Mouse (Mus musculus) hindbrain, embryonic 14.5 days (tissue): ENCODE data around the gene Gm10666. TPM values are rescaled to one million over a fixed set of nuclear protein-coding genes. Genes with fewer than 3 reads are reported as not detected.
"Not testable (repeated sequence)": the region's sequence is repeated elsewhere in the genome, so short reads cannot be mapped to it uniquely, and the experiment has no call there.

Experiments
- ATAC-seq: fragments of 200-750 bp; cut with Nextera tagmentation; 2 replicates; pipeline ENCODE4 v1.8.0; 2017; ENCODE audit warnings: moderate number of reproducible peaks, mild to moderate bottlenecking, moderate TSS enrichment, moderate library complexity; ENCODE audit not compliant: low FRiP score
- DNase-seq: peaks from one replicate; pipeline ENCODE4 v3.0.0-alpha.2; 2015; ENCODE audit warnings: low spot score
- H3K27ac ChIP-seq: fragments of 300-500 bp; sonication (generic); 2 replicates; pipeline ENCODE4 v1.5.1; 2014; ENCODE audit warnings: mild to moderate bottlenecking, moderate library complexity
- H3K27me3 ChIP-seq: fragments of 300-500 bp; sonication (generic); 2 replicates; pipeline ENCODE4 v1.6.1; 2014; ENCODE audit warnings: mild to moderate bottlenecking, low read length, mixed read lengths; ENCODE audit not compliant: control insufficient read depth, insufficient read depth
- H3K36me3 ChIP-seq: fragments of 300-500 bp; sonication (generic); replicated peaks from 2 replicates; pipeline ENCODE4 v1.6.1; 2014; ENCODE audit not compliant: control insufficient read depth, insufficient read depth
- H3K4me1 ChIP-seq: fragments of 300-500 bp; sonication (generic); replicated peaks from 2 replicates; pipeline ENCODE4 v1.6.1; 2014; ENCODE audit warnings: antibody characterized with exemption, low read length, mixed read lengths; ENCODE audit not compliant: control insufficient read depth, insufficient read depth
- H3K4me2 ChIP-seq: fragments of 300-500 bp; sonication (generic); replicated peaks from 2 replicates; pipeline ENCODE4 v1.6.1; 2014; ENCODE audit warnings: mild to moderate bottlenecking, moderate library complexity
- H3K4me3 ChIP-seq: fragments of 300-500 bp; sonication (generic); replicated peaks from 2 replicates; pipeline ENCODE4 v1.5.1; 2014; ENCODE audit warnings: mild to moderate bottlenecking, low read length
- H3K9ac ChIP-seq: fragments of 300-500 bp; sonication (generic); 2 replicates; pipeline ENCODE4 v1.6.1; 2014
- H3K9me3 ChIP-seq: fragments of 300-500 bp; sonication (generic); 2 replicates; pipeline ENCODE4 v1.6.1; 2016; ENCODE audit warnings: low read length; ENCODE audit not compliant: control insufficient read depth
- WGBS: fragments of 180-500 bp; shearing (Covaris S2); extraction: QIAGEN DNeasy Blood & Tissue Kit; methylation state at CpG from one replicate; pipeline ENCODE4 v1.1.7; 2014; 5-methylcytosine and 5-hydroxymethylcytosine counted together
- polyA plus RNA-seq: library from polyadenylated mRNA; unstranded; fragments of >200 nt; fragmentation: Nextera tagmentation; extraction: Ambion mirVana; gene quantifications from 2 replicates; pipeline ENCODE4 v1.2.1, GENCODE M21; 2014

Gene Gm10666
- not detected in 2 replicates for polyA plus RNA-seq

GRCm38 (mm10) chr7:22134641-22135040, at the start of gene Gm10666:
TSS of gene Gm10666 (minus strand) at chr7:22134741.
- no CpG with 5 or more reads among the region's 5 CpGs for WGBS
- not testable (repeated sequence) for ATAC-seq, DNase-seq, H3K4me3 ChIP-seq, H3K9ac ChIP-seq, H3K27me3 ChIP-seq, H3K4me2 ChIP-seq, H3K4me1 ChIP-seq, H3K9me3 ChIP-seq, H3K27ac ChIP-seq, H3K36me3 ChIP-seq

- not testable (repeated sequence) for H3K27ac ChIP-seq, H3K36me3 ChIP-seq, H3K9ac ChIP-seq, DNase-seq, H3K9me3 ChIP-seq, H3K4me2 ChIP-seq, H3K4me1 ChIP-seq, H3K4me3 ChIP-seq, ATAC-seq, H3K27me3 ChIP-seq
- WGBS: no CpG with 5 or more reads among the region's 3 CpGs
Observed at GRCm38 (mm10) chr7:22163935-22164334, 29.4 kb upstream of the Gm10666 start, which contains the start of gene Vmn1r142. TSS of gene Vmn1r142 (minus strand) at chr7:22164035.

- WGBS: no CpG with 5 or more reads among the region's 2 CpGs
- not testable (repeated sequence) for ATAC-seq, DNase-seq, H3K36me3 ChIP-seq, H3K4me3 ChIP-seq, H3K4me2 ChIP-seq, H3K9me3 ChIP-seq, H3K27ac ChIP-seq, H3K4me1 ChIP-seq, H3K27me3 ChIP-seq, H3K9ac ChIP-seq
Observed at GRCm38 (mm10) chr7:22118145-22118544, 16.4 kb downstream of the Gm10666 start, which contains the start of gene Gm16451. TSS of gene Gm16451 (minus strand) at chr7:22118245.

Other genes with a start within 250 kb of the Gm10666 start
- gene Gm5891, start 213.4 kb downstream of the Gm10666 start, polyA plus RNA-seq: not detected in 2 replicates
- not detected in 2 replicates for gene Vmn1r137, start 140.2 kb downstream of the Gm10666 start, polyA plus RNA-seq
- not detected in 2 replicates for gene Vmn1r138, start 105.8 kb downstream of the Gm10666 start, polyA plus RNA-seq
- gene Gm6176, start 78.4 kb downstream of the Gm10666 start, polyA plus RNA-seq: not detected in 2 replicates
- gene Vmn1r139, start 65.7 kb downstream of the Gm10666 start, polyA plus RNA-seq: not detected in 2 replicates
- not detected in 2 replicates for gene Gm16451, start 16.5 kb downstream of the Gm10666 start, polyA plus RNA-seq
- not detected in 2 replicates for gene Vmn1r142, start 29.3 kb upstream of the Gm10666 start, polyA plus RNA-seq
- not detected in 2 replicates for gene Vmn1r143, start 54.6 kb upstream of the Gm10666 start, polyA plus RNA-seq
- gene Gm8653, start 66.5 kb upstream of the Gm10666 start, polyA plus RNA-seq: not detected in 2 replicates
- not detected in 2 replicates for gene Gm8453, start 94.7 kb upstream of the Gm10666 start, polyA plus RNA-seq
- gene Gm4187, start 195.0 kb upstream of the Gm10666 start, polyA plus RNA-seq: not detected in 2 replicates
- gene Gm8660, start 236.3 kb upstream of the Gm10666 start, polyA plus RNA-seq: not detected in 2 replicates